Mouse (Mus musculus): Measurements from ENCODE around the gene Enpp3. TPM values are rescaled to one million over a fixed set of nuclear protein-coding genes. Genes with fewer than 3 reads are reported as not detected.

The Enpp3 gene
- 4.4 and 6.7 TPM in 2 replicates for polyA plus RNA-seq (2015; fragmentation: Nextera tagmentation; extraction: Ambion mirVana)

- ATAC-seq (ENCODE audit: low FRiP score, low TSS enrichment), result no peak
- no peaks in the 10 kb centered on the region for H3K27me3 ChIP-seq (ENCODE audit: insufficient read depth, low read length)
- H3K27ac ChIP-seq (ENCODE audit: low read length), result no peak within 1 kb of the TSS
- no peaks in the 10 kb centered on the region for H3K4me1 ChIP-seq (ENCODE audit: insufficient read depth, low read length)
- no peak within 1 kb of the TSS for H3K4me3 ChIP-seq (ENCODE audit: low read length)
- no peaks in the 10 kb centered on the region for H3K36me3 ChIP-seq (ENCODE audit: insufficient read depth, low read length)
- no peak within 1 kb of the TSS for H3K9ac ChIP-seq (replicated peaks; ENCODE audit: low read length)
- H3K9me3 ChIP-seq (ENCODE audit: low read length), result peaks cover 4% of the 10 kb centered on the region; the same call in 1 of the 2 replicates
- no peak within 1 kb of the TSS for H3K4me2 ChIP-seq (replicated peaks; ENCODE audit: low read depth, low read length)
- WGBS, result 85% methylated on average over 1 of the region's 1 CpGs
These were observed at the start of gene Enpp3 for GRCm38 (mm10) chr10:24842676-24843075. Gene Enpp3 (minus strand): TSS chr10:24842823.

GRCm38 (mm10) chr10:24888343-24888742, 45.7 kb upstream of the Enpp3 start:
- peaks cover 56% of the 10 kb centered on the region for H3K36me3 ChIP-seq (ENCODE audit: insufficient read depth, low read length)
- no peak overlapping the region for H3K9ac ChIP-seq (replicated peaks; ENCODE audit: low read length)
- no peak overlapping the region for H3K4me3 ChIP-seq (ENCODE audit: low read length)
- H3K9me3 ChIP-seq (ENCODE audit: low read length), result no peaks in the 10 kb centered on the region
- H3K27me3 ChIP-seq (ENCODE audit: insufficient read depth, low read length), result no peaks in the 10 kb centered on the region
- no peaks in the 10 kb centered on the region for H3K4me1 ChIP-seq (ENCODE audit: insufficient read depth, low read length)
- 91% methylated on average over 7 of the region's 7 CpGs for WGBS
- H3K27ac ChIP-seq (ENCODE audit: low read length), result no peak overlapping the region
- ATAC-seq (ENCODE audit: low FRiP score, low TSS enrichment), result no peak
- H3K4me2 ChIP-seq (replicated peaks; ENCODE audit: low read depth, low read length), result no peak overlapping the region

- H3K36me3 ChIP-seq (ENCODE audit: insufficient read depth, low read length), result peaks cover 68% of the 10 kb centered on the region
- ATAC-seq (ENCODE audit: low FRiP score, low TSS enrichment), result no peak
- no peak overlapping the region for H3K4me2 ChIP-seq (replicated peaks; ENCODE audit: low read depth, low read length)
- H3K27me3 ChIP-seq (ENCODE audit: insufficient read depth, low read length), result no peaks in the 10 kb centered on the region
- H3K4me3 ChIP-seq (ENCODE audit: low read length), result no peak overlapping the region
- WGBS, result 86% methylated on average over 9 of the region's 9 CpGs
- H3K27ac ChIP-seq (ENCODE audit: low read length), result no peak overlapping the region
- no peak overlapping the region for H3K9ac ChIP-seq (replicated peaks; ENCODE audit: low read length)
- no peaks in the 10 kb centered on the region for H3K4me1 ChIP-seq (ENCODE audit: insufficient read depth, low read length)
- H3K9me3 ChIP-seq (ENCODE audit: low read length), result no peaks in the 10 kb centered on the region
These were observed 43.4 kb upstream of the Enpp3 start for GRCm38 (mm10) chr10:24886008-24886407.

- Histone ChIP-seq H3K9ac (replicated peaks; ENCODE audit: low read length) (no peak overlapping the region), H3K4me2 (replicated peaks; ENCODE audit: low read depth, low read length) (no peak overlapping the region), H3K4me1 (ENCODE audit: insufficient read depth, low read length) (no peaks in the 10 kb centered on the region), H3K9me3 (ENCODE audit: low read length) (no peaks in the 10 kb centered on the region), H3K27ac (ENCODE audit: low read length) (no peak overlapping the region), H3K27me3 (ENCODE audit: insufficient read depth, low read length) (no peaks in the 10 kb centered on the region), H3K36me3 (ENCODE audit: insufficient read depth, low read length) (peaks cover 58% of the 10 kb centered on the region), H3K4me3 (ENCODE audit: low read length) (no peak overlapping the region)
- ATAC-seq (ENCODE audit: low FRiP score, low TSS enrichment), result no peak
- WGBS, result 83% methylated on average over 4 of the region's 4 CpGs
These were observed 31.0 kb upstream of the Enpp3 start for GRCm38 (mm10) chr10:24873624-24874023.

- Histone ChIP-seq H3K4me2 (replicated peaks; ENCODE audit: low read depth, low read length) (peak within 1 kb of the TSS; percentile 62), H3K27me3 (ENCODE audit: insufficient read depth, low read length) (no peaks in the 10 kb centered on the region), H3K9me3 (ENCODE audit: low read length) (no peaks in the 10 kb centered on the region), H3K27ac (ENCODE audit: low read length) (no peak within 1 kb of the TSS), H3K4me1 (ENCODE audit: insufficient read depth, low read length) (no peaks in the 10 kb centered on the region), H3K4me3 (ENCODE audit: low read length) (peak within 1 kb of the TSS; percentile 76), H3K36me3 (ENCODE audit: insufficient read depth, low read length) (peaks cover 25% of the 10 kb centered on the region), H3K9ac (replicated peaks; ENCODE audit: low read length) (peak within 1 kb of the TSS; percentile 87)
- ATAC-seq (ENCODE audit: low FRiP score, low TSS enrichment), result peak; percentile 100
- WGBS, result under 1% methylated on average over 36 of the region's 36 CpGs
These were observed 27.2 kb upstream of the Enpp3 start, which contains the start of gene Med23 for GRCm38 (mm10) chr10:24869760-24870290. Gene Med23 (plus strand): TSS chr10:24869986.

GRCm38 (mm10) chr10:24864434-24864833, 21.8 kb upstream of the Enpp3 start:
- 65% methylated on average over 6 of the region's 6 CpGs for WGBS
- Histone ChIP-seq H3K4me2 (replicated peaks; ENCODE audit: low read depth, low read length) (no peak overlapping the region), H3K36me3 (ENCODE audit: insufficient read depth, low read length) (no peaks in the 10 kb centered on the region), H3K4me3 (ENCODE audit: low read length) (no peak overlapping the region), H3K9ac (replicated peaks; ENCODE audit: low read length) (no peak overlapping the region), H3K9me3 (ENCODE audit: low read length) (no peaks in the 10 kb centered on the region), H3K27ac (ENCODE audit: low read length) (no peak overlapping the region), H3K27me3 (ENCODE audit: insufficient read depth, low read length) (no peaks in the 10 kb centered on the region), H3K4me1 (ENCODE audit: insufficient read depth, low read length) (no peaks in the 10 kb centered on the region)
- no peak for ATAC-seq (ENCODE audit: low FRiP score, low TSS enrichment)

- WGBS, result 48% methylated on average over 2 of the region's 2 CpGs
These were observed 20.5 kb upstream of the Enpp3 start for GRCm38 (mm10) chr10:24863146-24863545.

GRCm38 (mm10) chr10:24841998-24842397, 625 bp downstream of the Enpp3 start:
- no peak overlapping the region for H3K4me3 ChIP-seq (ENCODE audit: low read length)
- no peak overlapping the region for H3K27ac ChIP-seq (ENCODE audit: low read length)
- H3K9me3 ChIP-seq (ENCODE audit: low read length), result peaks cover 5% of the 10 kb centered on the region; the same call in 1 of the 2 replicates
- WGBS, result 14% methylated on average over 2 of the region's 2 CpGs
- no peak overlapping the region for H3K9ac ChIP-seq (replicated peaks; ENCODE audit: low read length)
- no peaks in the 10 kb centered on the region for H3K27me3 ChIP-seq (ENCODE audit: insufficient read depth, low read length)
- no peaks in the 10 kb centered on the region for H3K4me1 ChIP-seq (ENCODE audit: insufficient read depth, low read length)
- no peak; the same call in 1 of the 2 replicates for ATAC-seq (ENCODE audit: low FRiP score, low TSS enrichment)
- no peaks in the 10 kb centered on the region for H3K36me3 ChIP-seq (ENCODE audit: insufficient read depth, low read length)
- H3K4me2 ChIP-seq (replicated peaks; ENCODE audit: low read depth, low read length), result no peak overlapping the region

More at GRCm38 (mm10) chr10:24863146-24863545, 20.5 kb upstream of the Enpp3 start:
- H3K27me3 ChIP-seq (ENCODE audit: insufficient read depth, low read length), result no peaks in the 10 kb centered on the region
- no peak overlapping the region for H3K9ac ChIP-seq (replicated peaks; ENCODE audit: low read length)
- ATAC-seq (ENCODE audit: low FRiP score, low TSS enrichment), result no peak
- H3K27ac ChIP-seq (ENCODE audit: low read length), result no peak overlapping the region
- H3K36me3 ChIP-seq (ENCODE audit: insufficient read depth, low read length), result no peaks in the 10 kb centered on the region
- no peak overlapping the region for H3K4me3 ChIP-seq (ENCODE audit: low read length)
- H3K4me2 ChIP-seq (replicated peaks; ENCODE audit: low read depth, low read length), result no peak overlapping the region
- H3K9me3 ChIP-seq (ENCODE audit: low read length), result no peaks in the 10 kb centered on the region
- no peaks in the 10 kb centered on the region for H3K4me1 ChIP-seq (ENCODE audit: insufficient read depth, low read length)

- Histone ChIP-seq H3K9ac (replicated peaks; ENCODE audit: low read length) (no peak overlapping the region), H3K4me2 (replicated peaks; ENCODE audit: low read depth, low read length) (no peak overlapping the region), H3K4me1 (ENCODE audit: insufficient read depth, low read length) (peaks cover 3% of the 10 kb centered on the region; the same call in 1 of the 2 replicates), H3K27ac (ENCODE audit: low read length) (no peak overlapping the region), H3K27me3 (ENCODE audit: insufficient read depth, low read length) (no peaks in the 10 kb centered on the region), H3K36me3 (ENCODE audit: insufficient read depth, low read length) (no peaks in the 10 kb centered on the region), H3K4me3 (ENCODE audit: low read length) (no peak overlapping the region), H3K9me3 (ENCODE audit: low read length) (peaks cover 5% of the 10 kb centered on the region; the same call in 1 of the 2 replicates)
- no peak for ATAC-seq (ENCODE audit: low FRiP score, low TSS enrichment)
- WGBS, result 94% methylated on average over 4 of the region's 4 CpGs
These were observed 1.8 kb downstream of the Enpp3 start for GRCm38 (mm10) chr10:24840795-24841194.

DNA sequence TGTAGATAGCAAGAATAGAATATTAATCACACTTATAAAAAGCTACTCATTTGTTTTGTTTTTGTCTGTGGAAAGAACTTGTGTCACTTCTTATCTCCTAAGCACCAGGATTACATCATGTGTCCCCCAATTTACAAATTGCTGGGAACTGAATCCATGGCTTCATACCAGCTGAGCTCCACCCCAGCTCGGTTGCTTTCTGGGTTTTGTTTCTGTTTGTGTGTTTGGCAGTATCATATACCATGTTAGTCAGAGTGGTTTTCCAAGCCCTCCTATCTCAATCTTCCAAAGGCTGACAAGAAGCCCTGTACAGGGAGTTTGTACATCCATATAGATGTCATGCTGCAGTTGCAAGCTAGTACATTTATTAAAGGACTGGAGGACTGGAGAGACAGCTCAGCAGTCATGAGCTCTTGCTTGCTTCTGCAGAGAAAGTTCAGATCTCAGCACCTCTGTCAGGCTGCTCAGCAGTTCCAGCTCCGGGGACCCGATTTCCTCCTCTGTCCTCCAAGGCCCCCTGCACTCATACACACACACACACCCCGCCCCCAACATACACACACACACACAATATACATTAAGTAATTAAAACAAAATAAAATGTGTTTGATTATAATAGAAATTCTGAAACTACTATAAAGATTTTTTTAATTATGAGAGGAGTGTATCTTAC, 6.1 kb downstream of the Enpp3 start:
- H3K4me1 ChIP-seq (ENCODE audit: insufficient read depth, low read length), result peaks cover 17% of the 10 kb centered on the region
- WGBS, result 56% methylated on average over 4 of the region's 4 CpGs
- H3K4me3 ChIP-seq (ENCODE audit: low read length), result no peak overlapping the region
- peaks cover 5% of the 10 kb centered on the region; the same call in 1 of the 2 replicates for H3K9me3 ChIP-seq (ENCODE audit: low read length)
- peak overlapping the region; percentile 50 for H3K4me2 ChIP-seq (replicated peaks; ENCODE audit: low read depth, low read length)
- no peaks in the 10 kb centered on the region for H3K27me3 ChIP-seq (ENCODE audit: insufficient read depth, low read length)
- ATAC-seq (ENCODE audit: low FRiP score, low TSS enrichment), result no peak
- no peak overlapping the region for H3K27ac ChIP-seq (ENCODE audit: low read length)
- H3K36me3 ChIP-seq (ENCODE audit: insufficient read depth, low read length), result no peaks in the 10 kb centered on the region
- no peak overlapping the region for H3K9ac ChIP-seq (replicated peaks; ENCODE audit: low read length)

All from kidney, embryonic 16.5 days (tissue).